Comparison of ENCODE assay signal across 9 mouse cellular contexts in genomic region chr4:88515711-88516211, GRCm38 (mm10). TPM values are rescaled to one million over a fixed set of nuclear protein-coding genes. Genes with fewer than 3 reads are reported as not detected.
A peak's percentile ranks its signal among the peaks of the same experiment; 100 is the strongest.
DNase-seq lines count a peak whose midpoint lies in the region; ATAC-seq and TF ChIP-seq lines count a peak whose summit lies in the region.
"Had no signal": no experiment of that assay in that cellular context is flagged by ENCODE, and none has a peak within 500 bp of the region (broad histone marks: within the 10 kb centered on the region; RNA-seq: fewer than 3 reads in every experiment).

No protein-coding gene starts in this region.

- no peaks in the 10 kb centered on the region for H3K27me3 ChIP-seq in cerebellum, adult 2 months (ENCODE audit: control insufficient read depth, insufficient read depth, low read length)

- TF ChIP-seq POLR2A in cerebellum, adult 2 months (IDR thresholded peaks at IDR 0.05; ENCODE audit: borderline replicate concordance, insufficient read depth, low read length) = no peak

- peak overlapping the region; percentile 73 for H3K27ac ChIP-seq in gastrocnemius, adult 2 months
- no peak overlapping the region for H3K27ac ChIP-seq in cerebellum, adult 2 months (ENCODE audit: insufficient read depth, low read length)

- peak; percentile 61 for ATAC-seq in CD4-positive, CD25-positive, alpha-beta regulatory T cell, adult 4 months

- intact Hi-C loops in gastrocnemius, adult 2 months (cut with DNase I) = loop anchor here (10.0 kb wide), 1 partner anchor 81 kb away; the partner anchor contains the start of gene Hacd4

- no peak for TF ChIP-seq CTCF in gastrocnemius, adult 2 months (IDR thresholded peaks at IDR 0.05)
- TF ChIP-seq CTCF in cerebellum, adult 2 months (IDR thresholded peaks at IDR 0.05; ENCODE audit: borderline replicate concordance, insufficient read depth, low read depth, low read length) = no peak

- 52% methylated on average over 4 of the region's 4 CpGs for WGBS in cerebellum, adult 2 months

- H3K4me3 ChIP-seq in gastrocnemius, adult 2 months = peak overlapping the region; percentile 50
- no peak overlapping the region for H3K4me3 ChIP-seq in cerebellum, adult 2 months (replicated peaks; ENCODE audit: insufficient read depth, low read depth, low read length)

- H3K4me1 ChIP-seq in cerebellum, adult 2 months (ENCODE audit: control insufficient read depth, insufficient read depth, low read length) = no peaks in the 10 kb centered on the region

- peak; percentile 32 for DNase-seq in gastrocnemius, adult 2 months
- DNase-seq in gastrocnemius, adult 8-10 months (ENCODE audit: low spot score in 2 of 2) = no peak
- DNase-seq in fibroblast of lung, adult 2 months (ENCODE audit: low read depth) = peak; percentile 58
- DNase-seq in kidney, adult 8-10 months = peak; percentile 36 to 56
- DNase-seq in lung, postnatal 14 days = peak; percentile 40
- DNase-seq in cerebellum, adult 2 months = no peak
- no peak for DNase-seq in thymus, adult 18-20 months

RNA-seq across cellular contexts. Expression of gene Ifnb1, which starts 6.8 kb away (rescaled TPM):
- not detected for total RNA-seq in gastrocnemius, adult 2 months (2021)
- total RNA-seq in gastrocnemius, adult 8-10 months (2022) = not detected
- polyA plus RNA-seq in CD4-positive, CD25-positive, alpha-beta regulatory T cell, adult 4 months (2017; shearing (Covaris generic)) = not detected
- polyA plus RNA-seq in cerebellum, adult 2 months (2012; rRNA removed) = not detected in 2 replicates
- total RNA-seq: left cerebral cortex, postnatal 14 days had no signal

RNA-seq across cellular contexts. Expression of gene Ifna15, which starts 42.3 kb away (rescaled TPM):
- total RNA-seq in gastrocnemius, adult 2 months (2021) = not detected
- not detected for total RNA-seq in gastrocnemius, adult 8-10 months (2022)
- not detected for polyA plus RNA-seq in CD4-positive, CD25-positive, alpha-beta regulatory T cell, adult 4 months (2017; shearing (Covaris generic))
- polyA plus RNA-seq in cerebellum, adult 2 months (2012; rRNA removed) = not detected in 2 replicates
- total RNA-seq: left cerebral cortex, postnatal 14 days had no signal

RNA-seq across cellular contexts. Expression of gene Ifna14, which starts 55.8 kb away (rescaled TPM):
- total RNA-seq in gastrocnemius, adult 2 months (2021) = not detected
- total RNA-seq in gastrocnemius, adult 8-10 months (2022) = not detected
- not detected for polyA plus RNA-seq in CD4-positive, CD25-positive, alpha-beta regulatory T cell, adult 4 months (2017; shearing (Covaris generic))
- not detected in 2 replicates for polyA plus RNA-seq in cerebellum, adult 2 months (2012; rRNA removed)
- total RNA-seq: left cerebral cortex, postnatal 14 days had no signal

Comparison
In these comparisons a context has a peak if more than half of its experiments do, and no peak if none do; other contexts are left out.
1. DNase-seq: peak in gastrocnemius, adult 2 months (single experiment), fibroblast of lung, adult 2 months (single experiment), kidney, adult 8-10 months (2 of 2) and lung, postnatal 14 days (single experiment); none in gastrocnemius, adult 8-10 months (0 of 2), cerebellum, adult 2 months (0 of 2) and thymus, adult 18-20 months (0 of 2).